Mouse (Mus musculus) ovary, postnatal 10 days (tissue): ENCODE data around the gene Klhl2.

Experiments used
- DNase-seq: peaks from one replicate; pipeline ENCODE4 v3.0.0; 2022; ENCODE audit warnings: low spot score

The Klhl2 gene

DNA sequence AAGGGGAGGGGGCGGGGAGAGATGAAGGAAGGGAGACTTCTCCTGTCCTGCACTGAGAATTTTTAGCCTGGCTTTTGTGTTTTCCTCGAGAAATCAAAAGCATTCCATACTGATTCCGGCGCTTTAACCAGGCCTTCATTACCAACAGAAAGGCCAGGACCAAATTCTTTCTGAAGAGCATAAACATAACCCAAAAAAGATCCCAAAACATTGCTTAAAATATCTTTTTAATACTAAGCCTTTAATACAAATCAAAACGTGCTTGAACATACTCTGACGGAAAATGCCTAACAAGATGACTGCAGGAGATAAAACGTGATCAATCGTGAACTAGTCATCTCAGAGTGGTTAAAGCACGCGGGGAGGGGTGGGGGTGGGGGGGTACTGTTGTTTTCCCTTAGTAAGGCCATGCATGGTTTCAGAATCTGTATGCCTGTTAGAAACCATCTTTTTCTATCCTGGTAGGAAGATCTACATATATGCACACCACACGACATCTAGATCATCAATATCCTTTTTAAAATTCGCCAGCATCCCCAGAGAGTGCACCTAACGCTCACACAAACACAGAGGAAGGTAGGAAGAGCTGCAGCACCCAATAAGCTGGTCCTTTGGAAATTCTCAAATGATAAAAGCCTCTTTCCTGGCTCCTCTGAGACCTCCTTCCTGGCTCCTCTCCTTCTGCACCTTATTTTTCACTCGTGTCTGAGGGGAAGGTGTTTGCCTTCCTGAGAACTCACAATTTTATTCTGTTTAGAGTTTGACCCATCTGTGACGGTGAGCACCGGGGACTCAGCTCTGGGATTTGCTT, 158.0 kb downstream of the Klhl2 start:
- no peak for DNase-seq

DNA sequence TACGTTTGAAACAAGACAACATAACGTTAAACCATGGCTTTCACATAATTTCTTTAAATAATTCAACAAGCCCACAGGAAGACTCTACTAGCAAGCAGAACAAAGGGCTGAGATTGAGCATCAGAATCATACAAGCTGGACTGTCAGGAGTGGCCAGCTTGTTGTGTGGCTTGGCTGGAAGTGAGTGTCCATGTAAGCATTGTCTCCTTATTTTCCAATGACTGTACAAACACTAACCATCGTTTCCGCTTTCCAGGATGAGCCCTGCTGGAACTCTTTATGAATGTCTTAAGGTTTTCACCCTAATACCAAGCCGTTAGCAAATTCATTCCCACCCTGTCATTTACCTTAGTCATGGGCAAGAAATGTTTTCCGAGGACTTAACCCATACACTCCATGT, 159.0 kb downstream of the Klhl2 start:
- DNase-seq: no peak

DNA sequence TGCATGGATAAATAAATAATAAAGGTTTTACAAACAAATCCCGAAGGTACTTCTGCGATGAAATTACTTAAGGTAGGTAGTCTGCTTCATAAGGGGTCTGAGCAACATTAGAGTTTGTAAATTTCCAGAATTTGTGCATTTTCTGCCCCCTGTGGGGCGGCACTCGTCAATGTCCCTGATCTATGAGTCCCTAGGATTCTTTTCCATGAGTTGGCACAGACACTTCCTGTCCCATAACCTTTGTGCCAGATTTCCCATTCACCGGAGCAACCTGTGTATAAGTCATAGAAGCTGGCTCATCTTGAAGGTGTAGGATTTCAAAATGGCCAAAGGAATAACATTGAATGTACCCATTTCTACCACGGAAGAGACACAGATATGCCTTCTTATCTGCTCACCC, 159.5 kb downstream of the Klhl2 start:
- no peak for DNase-seq
